Mouse (Mus musculus) T-helper 1 cell (primary cell): ENCODE results near the gene Trim69.

Source experiments
- in situ Hi-C: fragments of 300-600 bp; cut with MboI, MseI; formaldehyde crosslinking; loops from one replicate; pipeline ENCODE4 v1.15.1; 2025; ENCODE audit warnings: high pct_unique_total_duplicates

Trim69 gene

DNA sequence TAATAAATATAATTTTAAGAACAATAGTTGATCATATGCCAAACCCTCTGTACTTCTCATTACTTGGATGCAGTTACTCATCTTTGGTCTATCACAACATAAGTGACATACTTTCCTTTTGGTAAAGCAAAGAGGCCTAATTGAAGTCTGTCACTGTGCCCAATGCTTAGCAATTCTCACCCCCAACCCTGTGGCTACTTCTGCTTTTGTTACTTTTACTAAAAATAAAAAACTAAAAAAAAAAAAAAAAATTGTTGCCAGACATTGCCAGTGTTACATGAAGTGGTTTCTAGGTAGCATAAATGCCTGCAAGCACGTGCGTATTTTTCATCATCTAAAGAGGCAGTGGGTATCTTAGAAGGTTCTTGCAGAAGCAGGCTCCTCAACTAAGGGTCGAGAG lies 7.7 kb upstream of the Trim69 start:
- in situ Hi-C loops: no loop called here

GRCm38 (mm10) chr2:122153681-122154365 lies 6.7 kb upstream of the Trim69 start:
- in situ Hi-C loops: no loop called here

GRCm38 (mm10) chr2:122154479-122154878 lies 6.0 kb upstream of the Trim69 start:
- in situ Hi-C loops: no loop called here

DNA sequence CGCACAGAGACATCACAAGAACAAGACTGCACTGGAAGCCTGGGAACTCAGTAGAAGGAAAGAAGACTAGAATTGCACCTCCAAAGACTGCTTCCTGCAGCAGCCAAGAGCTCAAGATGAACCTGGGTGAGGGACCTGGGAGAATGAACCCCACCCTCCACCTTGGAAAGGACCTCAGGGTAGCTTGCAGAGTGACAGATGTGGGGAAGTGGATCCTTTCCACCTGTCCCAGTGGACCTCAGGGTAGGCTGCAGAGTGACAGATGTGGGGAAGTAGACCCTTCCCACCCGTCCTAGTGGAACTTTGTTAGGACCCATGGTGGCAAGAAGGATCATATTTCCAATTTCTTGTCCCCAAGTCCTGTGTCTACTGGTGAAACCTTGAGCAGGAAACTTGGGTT lies 5.2 kb upstream of the Trim69 start:
- in situ Hi-C loops: loop anchor here (5.0 kb wide), 1 partner anchor 38 kb away; the partner anchor contains the start of gene Spg11

GRCm38 (mm10) chr2:122156051-122156700 lies 4.3 kb upstream of the Trim69 start:
- in situ Hi-C loops: loop anchor here (5.0 kb wide), 1 partner anchor 39 kb away; the partner anchor contains the start of gene Spg11

DNA sequence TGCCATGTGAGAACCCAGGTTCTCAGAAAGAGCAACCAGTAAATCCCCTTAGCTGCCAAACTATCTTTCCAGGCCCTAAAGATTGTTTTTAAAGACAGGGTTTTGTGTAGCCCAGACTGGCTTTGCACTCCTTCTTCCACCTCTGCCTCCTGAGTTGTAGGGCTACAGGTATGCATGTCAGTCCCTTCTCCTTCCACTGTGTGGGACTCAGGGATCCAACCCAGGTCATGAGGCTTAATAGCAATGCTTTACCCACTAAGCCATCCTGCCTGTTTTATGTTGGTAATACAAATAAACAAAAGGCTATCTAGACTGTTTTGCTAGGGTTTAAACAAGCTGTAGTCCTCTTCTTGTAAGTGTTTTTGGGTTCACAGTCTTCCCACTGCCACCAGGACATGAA lies 2.9 kb upstream of the Trim69 start:
- in situ Hi-C loops: loop anchor here (5.0 kb wide), 1 partner anchor 40 kb away; the partner anchor contains the start of gene Spg11

DNA sequence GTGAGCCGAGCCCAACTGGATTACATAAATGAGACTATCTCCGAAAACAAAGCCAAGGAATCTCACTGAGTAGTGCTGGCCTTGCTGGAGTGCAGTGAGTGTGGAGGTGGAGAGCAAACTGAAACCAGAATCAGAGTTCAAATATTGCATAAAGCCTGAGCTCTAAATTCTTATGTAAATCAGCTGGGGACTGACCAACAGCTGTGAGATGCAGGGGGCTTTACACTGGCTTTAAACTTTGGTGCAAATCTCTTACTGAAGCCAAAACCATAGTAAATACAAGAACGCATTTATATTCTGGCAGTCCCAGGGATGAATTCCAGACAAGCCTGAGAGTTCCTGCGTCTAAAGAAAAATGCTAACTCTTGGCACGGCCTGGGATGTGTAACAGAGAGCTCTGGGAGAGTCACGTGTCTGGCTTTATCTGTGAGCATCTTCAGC lies 2.1 kb upstream of the Trim69 start:
- in situ Hi-C loops: loop anchor here (5.0 kb wide), 1 partner anchor 41 kb away; the partner anchor contains the start of gene Spg11

- in situ Hi-C loops: loop anchor here (5.0 kb wide), 2 partner anchors 42 to 87 kb away; partner anchors contain the start of gene Spg11
These were observed 833 bp upstream of the Trim69 start for GRCm38 (mm10) chr2:122159667-122160066.

DNA sequence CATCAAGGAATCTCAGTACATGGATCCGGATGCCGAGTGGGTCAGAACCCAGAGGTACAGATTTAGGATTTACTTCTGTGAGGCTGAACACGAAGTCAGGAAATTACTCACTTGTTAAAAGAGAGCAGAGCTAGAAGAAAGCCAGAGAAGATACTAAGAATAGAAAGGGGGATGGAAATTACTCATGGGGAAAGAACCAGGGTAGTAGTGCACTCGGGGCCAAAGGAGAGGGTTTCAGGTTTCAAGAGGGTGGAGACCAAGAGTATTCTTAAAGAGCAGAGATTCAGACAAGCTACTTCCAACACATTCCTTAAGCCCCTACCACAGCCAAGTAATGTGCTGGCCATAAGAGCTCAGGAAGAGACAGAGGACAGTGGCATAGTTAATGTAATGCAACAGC lies 1.0 kb downstream of the Trim69 start:
- in situ Hi-C loops: loop anchor here (5.0 kb wide), 1 partner anchor 89 kb away; no protein-coding TSS in a partner anchor

GRCm38 (mm10) chr2:122162529-122162928 lies 2.0 kb downstream of the Trim69 start:
- in situ Hi-C loops: loop anchor here (5.0 kb wide), 1 partner anchor 90 kb away; no protein-coding TSS in a partner anchor

GRCm38 (mm10) chr2:122163430-122164195 lies 3.1 kb downstream of the Trim69 start:
- in situ Hi-C loops: loop anchor here (5.0 kb wide), 1 partner anchor 91 kb away; no protein-coding TSS in a partner anchor

DNA sequence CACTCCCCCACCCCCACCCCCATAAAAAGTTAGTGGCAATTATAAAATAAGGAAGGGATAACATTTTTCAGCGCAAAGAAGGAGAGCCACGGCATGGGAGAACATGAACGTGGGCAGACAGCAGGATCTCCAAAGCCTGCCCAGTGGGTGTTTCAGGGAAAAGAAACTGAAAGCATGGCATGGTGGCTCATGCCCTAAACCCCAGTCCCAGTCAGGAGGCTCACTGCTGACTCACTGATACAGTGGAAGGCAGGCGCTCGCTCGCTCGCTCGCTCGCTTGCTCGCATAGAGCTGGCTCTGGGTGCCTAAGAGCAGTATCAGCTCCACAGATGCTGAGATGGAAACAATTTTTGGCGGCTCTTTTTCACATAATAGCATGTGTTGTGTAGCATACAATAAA lies 3.8 kb downstream of the Trim69 start:
- in situ Hi-C loops: loop anchor here (5.0 kb wide), 1 partner anchor 92 kb away; no protein-coding TSS in a partner anchor

DNA sequence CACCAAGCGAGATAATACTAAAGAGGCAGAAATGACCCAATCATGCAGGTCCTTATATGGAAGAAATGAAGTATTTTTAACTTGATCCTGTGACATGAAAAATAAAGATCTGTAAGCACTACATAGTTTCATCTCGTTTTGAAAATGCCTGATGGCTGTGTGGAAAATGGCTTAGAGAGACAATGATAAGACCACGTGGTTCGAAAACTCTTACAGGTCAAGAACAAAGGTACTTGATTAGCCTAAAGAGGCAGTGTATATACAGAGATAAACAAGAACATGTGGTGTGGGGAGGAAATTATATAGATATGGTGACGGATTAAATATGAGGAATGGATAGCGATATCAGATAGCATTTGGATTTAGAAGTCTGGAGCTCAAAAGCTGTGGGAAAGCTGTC lies 10.8 kb downstream of the Trim69 start:
- in situ Hi-C loops: no loop called here

- in situ Hi-C loops: no loop called here
These were observed 11.7 kb downstream of the Trim69 start for GRCm38 (mm10) chr2:122172188-122172587.

DNA sequence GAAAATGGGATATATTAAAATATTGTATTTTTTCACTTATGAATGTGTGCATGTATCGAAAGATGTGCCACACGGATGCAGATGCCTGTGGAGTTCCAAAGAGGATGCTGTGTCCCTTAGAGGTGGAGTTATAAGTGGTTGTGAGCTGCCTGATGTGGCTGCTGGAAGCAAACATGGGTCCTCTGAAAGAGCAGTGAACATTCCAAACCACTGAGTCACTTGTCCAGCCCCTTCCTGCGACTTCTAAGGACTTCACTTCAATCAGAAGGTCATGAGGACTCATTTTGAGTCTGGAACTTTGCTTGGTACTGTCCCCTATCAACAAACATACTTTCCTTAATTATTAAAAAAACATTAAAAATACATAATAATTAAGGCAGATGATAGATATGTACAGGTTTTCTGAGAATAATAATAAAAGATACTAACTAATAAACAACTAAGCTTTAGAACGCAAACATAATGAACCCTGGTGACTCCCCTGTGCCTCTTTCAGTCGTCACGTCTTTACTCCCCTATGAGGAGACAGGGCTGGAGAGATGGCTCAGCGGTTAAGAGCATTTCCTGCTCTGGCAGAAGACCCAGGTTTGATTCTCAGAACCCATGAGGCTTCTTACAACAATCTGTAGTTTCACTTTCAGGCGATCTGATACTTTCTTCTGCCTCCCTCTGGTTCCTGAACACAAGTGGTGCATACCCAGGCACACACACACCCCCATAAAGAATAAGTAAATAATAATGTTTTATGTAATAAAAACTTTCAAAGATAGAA lies 19.7 kb downstream of the Trim69 start:
- in situ Hi-C loops: no loop called here

- in situ Hi-C loops: no loop called here
These were observed 24.6 kb downstream of the Trim69 start for GRCm38 (mm10) chr2:122185086-122185485.

GRCm38 (mm10) chr2:122186106-122186505 lies 25.6 kb downstream of the Trim69 start, which contains the start of the genes Patl2 and Terb2:
TSS of gene Patl2 (minus strand) at chr2:122186189.
TSS of gene Terb2 (plus strand) at chr2:122186272.
- in situ Hi-C loops: no loop called here

DNA sequence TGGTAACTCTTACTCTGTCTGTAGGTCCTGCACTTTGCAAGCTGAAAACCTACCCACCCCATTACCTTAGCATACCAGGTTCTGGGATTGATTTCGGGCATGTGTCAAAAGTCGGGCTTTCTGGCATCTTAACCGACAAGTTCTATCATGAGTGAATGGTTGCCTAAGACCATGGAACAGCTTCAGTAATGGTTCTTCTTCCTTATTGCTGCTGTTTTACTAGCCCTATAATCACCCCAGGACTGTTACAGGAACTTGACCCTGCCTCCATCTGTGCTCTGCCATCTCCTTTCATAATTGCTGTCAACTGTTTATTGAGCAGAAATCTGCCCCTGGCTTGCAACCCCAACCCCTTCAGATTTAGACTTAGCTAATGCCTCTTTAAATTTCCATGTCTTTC lies 26.3 kb downstream of the Trim69 start:
- in situ Hi-C loops: no loop called here

- in situ Hi-C loops: no loop called here
These were observed 31.3 kb downstream of the Trim69 start for GRCm38 (mm10) chr2:122191849-122192248.

- in situ Hi-C loops: no loop called here
These were observed 34.0 kb downstream of the Trim69 start for GRCm38 (mm10) chr2:122194509-122194929.

- in situ Hi-C loops: no loop called here
These were observed 41.0 kb downstream of the Trim69 start for GRCm38 (mm10) chr2:122201501-122201900.
